Mouse (Mus musculus) retina, postnatal 1 day (tissue): Measurements from ENCODE around the gene Crybb3.

ENCODE experiments used
- DNase-seq: peaks from one replicate; pipeline ENCODE4 v3.0.0-alpha.2; 2012

Gene Crybb3

DNA sequence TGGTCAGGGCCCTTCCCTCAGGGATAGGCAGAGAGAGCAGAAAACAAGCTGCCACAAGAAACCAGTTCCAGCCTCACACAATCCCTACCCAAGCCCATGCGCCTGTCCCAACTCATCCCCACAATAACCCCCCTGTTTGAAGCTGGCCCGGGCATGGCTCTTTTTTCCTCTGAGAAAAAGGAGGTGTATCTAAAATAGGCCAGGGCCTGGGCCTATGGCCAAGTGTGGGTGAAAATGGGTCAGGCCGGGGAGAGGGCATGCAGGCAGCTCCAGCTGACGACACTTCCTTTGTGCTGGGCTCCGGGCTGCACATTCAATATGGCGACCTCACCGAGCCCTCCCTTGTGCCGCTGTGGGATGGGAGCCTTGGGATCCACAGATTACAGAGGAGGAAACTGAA, 37.9 kb downstream of the Crybb3 start:
- DNase-seq: peak; percentile 69

DNA sequence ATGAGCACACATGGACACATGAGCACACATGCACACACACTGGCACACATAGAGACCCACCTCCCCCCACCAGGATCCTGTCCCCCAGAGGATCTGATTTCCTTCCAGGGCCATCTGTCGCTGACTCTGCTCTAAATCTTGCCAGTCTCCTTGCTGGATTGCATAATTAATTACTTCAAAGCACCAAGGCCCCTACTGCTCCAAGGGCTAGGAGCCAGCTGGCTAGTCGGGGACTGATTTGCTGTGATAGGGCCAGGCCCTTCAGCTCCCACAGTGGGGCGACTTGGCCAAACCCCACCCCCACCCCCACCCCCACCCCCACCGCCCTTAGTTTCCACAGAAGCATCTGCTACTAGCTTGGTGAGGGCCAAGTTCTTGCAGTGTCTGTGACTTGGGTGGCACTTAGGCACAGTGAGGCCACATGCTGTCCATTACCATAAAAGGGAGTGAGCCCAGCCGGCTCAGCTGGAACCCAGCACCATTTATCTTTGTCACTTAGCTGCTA, 39.8 kb downstream of the Crybb3 start:
- DNase-seq: peak; percentile 91

DNA sequence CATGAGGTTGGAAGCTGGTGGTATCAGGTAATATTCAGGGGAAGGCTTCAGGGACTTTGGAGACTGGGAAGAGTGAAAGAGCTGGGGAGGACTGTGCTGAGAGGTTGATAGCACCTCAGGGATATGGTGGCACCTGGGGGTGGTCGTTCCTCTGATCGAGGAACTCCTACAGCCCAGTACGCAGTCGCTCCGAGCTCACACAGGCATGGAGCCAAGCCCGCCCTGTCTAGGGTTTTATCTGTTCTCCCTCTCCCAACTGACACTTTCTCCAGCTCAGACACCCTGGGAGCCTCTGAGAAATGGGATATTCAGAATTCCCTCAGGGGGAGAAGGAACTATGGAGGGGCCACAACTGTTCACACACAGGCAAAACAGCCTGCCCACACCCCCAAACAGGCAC, 40.6 kb downstream of the Crybb3 start:
- DNase-seq: no peak

DNA sequence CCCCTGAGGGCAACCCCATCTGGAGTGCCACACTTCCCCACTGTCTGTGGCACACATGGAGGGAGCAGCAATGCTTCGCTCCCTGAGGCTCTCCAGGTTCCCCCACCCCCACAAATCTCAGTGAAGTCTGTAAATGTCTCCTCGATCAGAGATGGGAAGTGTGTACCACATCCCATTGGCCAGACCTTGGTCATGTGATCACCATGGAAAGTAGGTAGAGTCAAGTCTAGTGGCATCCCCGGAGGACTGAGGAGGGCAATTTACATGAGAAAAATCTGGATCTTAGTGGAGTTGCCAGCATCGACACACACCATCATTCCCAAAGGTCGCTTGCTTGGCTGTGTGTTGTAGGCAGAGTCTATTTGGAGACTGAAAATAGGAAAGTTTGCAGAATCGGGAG, 42.8 kb downstream of the Crybb3 start:
- no peak for DNase-seq

DNA sequence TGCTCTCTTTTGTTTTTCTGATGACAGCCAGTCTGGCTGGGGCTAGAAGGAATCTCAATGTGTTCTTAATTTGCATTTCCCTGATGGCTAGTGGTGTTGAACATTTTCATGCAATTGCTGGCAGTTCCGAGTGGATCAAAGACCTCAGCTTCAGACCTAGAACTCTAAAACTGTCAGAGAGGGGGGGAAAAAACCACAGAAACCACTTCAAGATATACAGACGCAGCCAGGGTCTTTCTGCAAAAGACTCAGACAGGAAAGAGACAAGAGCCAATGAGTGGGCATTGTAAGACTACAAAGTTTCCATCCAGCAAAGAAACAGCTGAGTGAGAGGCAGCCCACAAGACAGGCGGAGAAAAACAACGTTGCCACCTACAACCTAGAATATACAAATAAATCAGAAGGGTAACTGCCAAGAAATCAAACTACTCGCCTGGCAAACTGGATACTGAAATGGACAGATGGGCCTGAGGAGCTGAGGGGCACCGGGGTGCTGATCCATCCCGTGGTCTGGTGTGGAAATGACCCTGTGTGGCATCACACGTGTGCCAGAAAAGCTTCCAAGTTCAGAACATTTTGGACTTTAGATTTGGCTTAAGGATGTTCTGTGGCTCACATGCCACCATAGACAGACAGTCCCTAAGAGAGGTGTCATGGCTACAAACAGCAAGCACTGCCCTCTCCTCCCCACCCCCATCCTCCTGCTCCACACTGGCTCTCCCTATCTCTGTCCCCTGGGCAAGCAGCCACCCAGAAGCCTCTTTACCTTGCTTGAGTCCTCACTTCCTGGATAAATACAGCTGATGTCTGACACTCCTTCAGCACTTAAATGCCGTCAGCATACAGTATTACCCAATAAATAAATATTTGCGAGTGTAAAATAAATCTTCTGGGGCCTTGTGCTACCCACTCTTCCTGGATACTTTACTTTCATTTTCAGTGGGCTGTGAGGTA, 46.0 kb downstream of the Crybb3 start:
- DNase-seq: no peak

DNA sequence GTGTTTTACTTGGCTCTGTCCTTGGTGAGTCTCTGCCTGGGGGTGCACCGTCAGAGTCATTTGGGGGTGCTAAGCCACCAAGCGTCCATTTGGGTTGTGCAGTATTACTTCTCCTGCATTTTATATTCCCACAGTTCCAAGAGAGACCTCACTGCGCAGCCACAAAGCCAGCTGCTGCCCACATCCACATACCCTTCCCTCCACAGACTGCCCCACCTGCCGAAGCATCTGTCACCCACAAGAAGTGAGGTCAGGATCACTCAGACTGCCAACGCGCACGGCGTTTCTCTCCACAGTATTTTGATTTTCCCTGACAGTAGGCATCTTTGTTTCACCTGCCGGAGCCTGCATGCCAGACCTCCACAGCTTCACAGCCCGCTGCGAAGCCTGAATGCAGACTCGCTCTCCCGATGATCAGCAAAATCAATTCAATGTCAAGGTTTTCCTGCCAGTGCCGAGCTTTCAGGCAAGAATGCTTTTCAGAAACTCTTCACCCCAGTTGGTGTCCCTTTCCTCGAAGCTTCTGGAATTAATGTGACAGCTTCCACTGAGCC, 50.1 kb downstream of the Crybb3 start:
- peak; percentile 57 for DNase-seq

DNA sequence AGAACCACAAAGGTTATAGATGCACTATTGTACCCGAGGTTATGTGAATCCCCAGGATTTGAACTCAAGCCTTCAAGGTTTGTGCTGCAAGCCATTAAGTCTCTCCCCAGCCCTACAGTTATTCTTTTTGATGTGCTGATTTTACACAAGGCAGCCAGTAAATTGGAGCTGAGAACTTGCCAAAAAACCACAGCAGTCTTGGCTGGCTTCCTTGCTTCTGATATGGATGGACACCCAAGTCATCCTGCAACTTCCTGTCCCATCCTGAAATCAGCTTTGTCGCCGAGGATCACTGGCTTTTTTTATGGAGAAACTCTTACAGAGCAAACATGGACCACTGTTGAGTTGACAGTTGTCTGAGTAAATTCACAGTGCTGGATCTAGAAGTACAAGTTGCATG, 51.3 kb downstream of the Crybb3 start:
- DNase-seq: no peak

DNA sequence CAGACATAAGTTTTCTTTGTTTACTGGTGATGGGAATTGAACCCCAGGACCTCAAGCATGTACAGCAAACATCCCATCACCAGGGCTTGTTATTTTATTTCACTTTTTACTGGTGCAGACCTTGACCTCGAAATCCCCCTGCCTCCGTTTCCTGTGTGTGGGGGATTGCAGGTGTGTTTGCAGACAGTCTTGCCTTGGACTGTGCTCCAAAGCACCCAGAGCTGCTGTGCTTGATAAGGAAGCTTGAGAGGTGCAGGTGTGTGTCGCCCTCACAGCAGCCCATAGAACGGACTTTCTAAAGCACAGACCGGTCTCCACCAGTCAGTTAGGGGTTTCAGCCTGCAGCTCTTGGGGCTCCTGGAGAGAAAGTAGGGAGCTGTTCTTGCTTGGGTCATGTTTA, 54.7 kb downstream of the Crybb3 start:
- DNase-seq: no peak
